Mouse (Mus musculus): ENCODE results near the gene Sec62.

Sec62 gene

DNA sequence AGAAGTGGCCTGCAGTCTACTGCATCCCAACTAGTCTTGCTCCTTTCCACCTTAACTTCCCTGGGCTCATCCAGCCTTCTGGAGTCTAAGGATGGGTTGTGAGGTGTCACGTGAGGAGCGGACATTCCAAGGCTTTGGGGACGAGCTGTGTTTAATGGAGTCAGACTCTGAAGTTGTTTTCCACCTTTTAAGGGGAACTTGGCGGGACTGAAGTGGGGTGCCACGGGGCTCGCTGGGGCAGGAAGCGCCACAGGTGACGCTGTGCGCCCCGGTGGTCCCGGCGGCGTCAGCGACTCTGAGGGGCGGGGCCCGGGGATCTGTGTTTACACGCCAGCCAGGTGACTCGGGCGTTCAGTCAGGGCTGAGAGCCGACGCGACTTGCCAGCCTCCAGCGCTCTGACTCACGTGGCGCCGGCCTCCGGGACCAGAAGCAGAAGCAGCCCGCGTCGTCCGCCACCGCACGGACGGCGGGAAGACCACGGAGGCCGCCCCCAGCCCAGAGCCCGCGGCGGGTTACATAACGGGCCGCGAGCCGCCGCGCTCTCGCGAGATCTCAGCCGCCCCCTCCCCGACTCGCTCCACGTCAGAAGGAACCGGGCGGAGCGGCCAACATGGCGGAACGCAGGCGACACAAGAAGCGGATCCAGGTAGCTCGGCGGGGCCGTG is at the start of gene Sec62:
Gene Sec62 (plus strand): TSS at position 139 of the 666 bp plus-strand sequence.
- peak; percentile 96 for DNase-seq

DNA sequence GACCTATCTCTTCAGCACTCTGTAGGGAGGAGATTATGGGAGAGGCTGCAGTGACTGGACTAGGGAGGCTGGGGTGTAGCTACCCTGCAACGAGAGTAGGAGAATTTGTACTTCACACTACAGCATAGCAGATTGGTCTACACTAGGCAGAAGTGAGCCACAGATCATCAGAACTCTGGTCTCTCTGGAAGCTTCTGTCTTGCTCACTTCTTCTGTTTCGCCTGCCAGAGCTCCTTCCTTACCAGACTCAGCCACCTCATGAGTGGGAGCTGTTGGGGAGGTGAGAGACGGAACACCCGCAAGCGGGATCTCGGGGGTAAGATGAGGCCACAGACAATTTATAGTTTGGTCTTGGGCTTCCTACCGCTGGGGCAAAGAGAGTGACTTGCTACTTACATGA is 49.8 kb upstream of the Sec62 start:
- DNase-seq, result no peak

DNA sequence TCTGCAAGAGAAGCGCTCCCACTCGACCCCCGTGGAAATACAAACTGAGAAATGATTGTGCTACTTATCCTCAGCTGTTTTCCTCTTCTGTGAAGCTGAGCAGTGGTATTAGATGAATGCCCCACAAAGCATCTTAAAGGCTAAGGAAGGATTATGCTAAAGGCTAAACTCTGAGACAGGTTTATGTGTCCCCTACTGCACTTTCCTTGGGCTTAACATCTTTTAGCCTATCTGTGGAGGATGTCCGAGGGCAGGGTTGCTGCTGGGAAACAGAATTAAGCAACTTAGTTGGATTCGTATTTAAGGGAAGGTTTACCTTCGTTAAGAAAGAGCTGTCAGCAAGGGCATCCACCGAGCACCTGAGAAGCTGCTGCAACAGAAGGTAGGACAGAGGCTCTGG is 46.7 kb upstream of the Sec62 start, which contains the start of gene Samd7:
Gene Samd7 (plus strand): TSS at position 288 of the 400 bp plus-strand sequence.
- DNase-seq, result no peak

DNA sequence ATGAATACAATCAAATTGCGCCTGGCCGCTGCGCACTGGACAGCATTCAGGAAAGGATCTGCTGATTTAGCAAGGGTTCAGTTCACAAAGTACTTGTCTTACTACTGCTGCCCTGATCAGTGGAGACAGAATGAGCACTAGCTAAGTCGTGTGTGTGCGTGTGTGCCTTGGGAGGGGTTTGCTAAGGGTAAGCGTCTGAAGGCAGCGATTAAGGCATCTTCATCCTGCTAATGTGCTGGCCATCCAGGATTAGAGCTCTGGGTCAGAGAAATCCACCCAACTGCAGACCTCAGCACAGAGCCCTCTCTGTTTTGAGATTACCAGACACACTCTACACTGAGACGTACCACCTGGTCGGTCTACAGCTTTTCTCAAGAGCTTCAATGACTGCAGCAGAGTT is 44.4 kb upstream of the Sec62 start:
- DNase-seq, result no peak

DNA sequence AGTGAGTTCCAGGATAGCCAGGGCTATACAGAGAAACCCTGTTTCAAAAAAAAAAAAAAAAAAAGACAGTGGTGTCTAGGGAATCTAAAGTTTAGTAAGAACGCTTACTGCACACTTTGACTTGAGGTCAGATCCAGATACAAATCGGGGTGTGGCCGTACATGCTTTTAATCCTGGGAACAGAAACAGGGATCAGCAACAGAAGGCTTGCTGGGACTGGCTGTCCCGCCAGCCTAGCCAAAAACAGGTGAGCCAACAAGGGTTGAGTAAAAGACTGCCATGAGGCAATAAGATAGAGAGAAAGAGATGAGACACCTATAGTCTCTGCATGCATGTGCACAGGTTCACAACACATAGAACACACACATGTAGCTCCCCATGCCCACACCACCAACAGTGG is 38.0 kb upstream of the Sec62 start:
- no peak for DNase-seq

GRCm38 (mm10) chr3:30764877-30765276 is 27.8 kb upstream of the Sec62 start:
- no peak for DNase-seq

- no peak for DNase-seq
Observed at GRCm38 (mm10) chr3:30765311-30766027, 27.2 kb upstream of the Sec62 start.

- DNase-seq, result peak; percentile 86
Observed at GRCm38 (mm10) chr3:30766177-30766576, 26.5 kb upstream of the Sec62 start.

DNA sequence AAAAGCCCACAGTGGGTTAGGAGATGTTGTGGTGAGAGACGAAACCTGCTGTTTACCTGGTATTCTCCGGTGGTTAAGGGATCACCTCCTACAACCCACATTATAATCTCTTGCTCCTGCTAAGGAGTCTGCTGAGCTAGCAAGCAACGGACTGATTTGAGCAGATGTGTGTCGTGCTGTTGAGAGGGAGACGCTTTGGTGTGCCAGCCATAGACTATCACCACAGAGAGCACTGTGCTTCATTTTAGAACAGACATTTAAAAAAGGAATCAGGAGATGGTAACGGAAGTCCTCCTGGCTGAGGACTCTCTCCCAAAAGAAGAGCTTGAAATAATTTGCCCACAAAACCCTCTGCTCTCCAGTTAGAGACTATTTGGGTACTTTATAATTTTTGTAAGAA is 25.4 kb upstream of the Sec62 start:
- DNase-seq, result no peak

- no peak for DNase-seq
Observed at GRCm38 (mm10) chr3:30769755-30770515, 22.7 kb upstream of the Sec62 start.

DNA sequence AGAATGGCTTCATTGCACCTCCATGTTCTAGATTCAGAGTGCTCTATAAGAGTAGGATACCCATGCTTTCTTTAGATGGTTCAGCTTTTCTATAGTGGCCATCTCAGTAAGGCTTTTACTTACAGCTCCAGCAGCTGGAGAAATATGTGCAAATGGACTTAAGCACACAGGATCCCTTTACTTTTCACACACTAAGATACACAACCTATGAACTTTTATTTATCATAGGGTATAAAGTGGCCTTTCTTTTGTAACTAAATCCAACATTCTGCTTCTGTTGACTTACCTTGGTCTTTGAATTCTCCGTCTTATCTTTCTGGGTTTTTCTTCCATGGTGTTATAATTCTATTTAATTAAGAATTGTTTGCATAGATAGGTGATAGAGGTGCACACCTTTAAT is 21.1 kb upstream of the Sec62 start:
- no peak for DNase-seq

GRCm38 (mm10) chr3:30772631-30773030 is 20.0 kb upstream of the Sec62 start:
- peak; percentile 51 for DNase-seq

- no peak for DNase-seq
Observed at GRCm38 (mm10) chr3:30774677-30775076, 18.0 kb upstream of the Sec62 start.

- DNase-seq, result no peak
Observed at GRCm38 (mm10) chr3:30777984-30778383, 14.7 kb upstream of the Sec62 start.

DNA sequence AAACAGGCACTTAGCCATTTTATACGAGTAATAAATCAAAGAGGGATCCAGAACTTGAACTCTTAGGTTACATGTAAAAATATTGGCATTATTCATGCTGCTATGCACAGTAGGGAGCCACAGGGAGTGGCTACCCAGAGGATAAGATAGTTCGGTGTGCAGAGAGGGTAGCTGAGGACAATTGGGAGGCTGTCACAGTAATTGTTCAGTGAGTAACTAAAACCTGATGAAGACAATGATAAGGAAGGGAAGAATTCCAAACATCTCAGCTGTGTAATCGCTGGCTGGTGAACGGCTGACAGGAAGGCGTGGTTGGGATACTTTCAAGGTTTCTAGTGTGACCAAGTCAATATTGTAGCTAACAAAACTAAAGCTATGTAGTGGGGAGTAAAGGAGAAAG is 4.1 kb upstream of the Sec62 start:
- no peak for DNase-seq

- peak; percentile 52 for DNase-seq
Observed at GRCm38 (mm10) chr3:30793403-30794221, 937 bp downstream of the Sec62 start.

GRCm38 (mm10) chr3:30802171-30802570 is 9.5 kb downstream of the Sec62 start:
- DNase-seq, result no peak

GRCm38 (mm10) chr3:30812881-30813280 is 20.2 kb downstream of the Sec62 start:
- no peak for DNase-seq

GRCm38 (mm10) chr3:30818630-30819125 is 26.0 kb downstream of the Sec62 start:
- DNase-seq, result no peak

- no peak for DNase-seq
Observed at GRCm38 (mm10) chr3:30822163-30822562, 29.5 kb downstream of the Sec62 start.

DNA sequence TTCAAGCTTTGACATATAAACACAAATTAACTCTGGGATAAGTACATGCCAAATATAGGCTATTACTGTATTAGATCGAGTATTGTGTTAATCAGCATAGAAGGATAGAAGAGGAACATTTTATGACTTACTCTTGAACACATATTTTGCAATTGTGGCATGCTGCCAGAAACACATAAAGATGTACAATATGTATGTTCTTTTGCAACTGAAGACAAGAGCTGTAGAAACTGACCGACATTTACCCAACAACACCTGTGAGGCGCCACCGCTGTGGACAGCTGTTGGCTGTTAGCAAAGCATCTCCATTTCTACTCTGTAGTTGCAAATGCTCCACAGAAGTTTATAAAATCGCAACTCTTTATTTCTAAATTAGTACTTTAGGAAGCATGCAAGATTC is 33.4 kb downstream of the Sec62 start:
- no peak for DNase-seq

DNA sequence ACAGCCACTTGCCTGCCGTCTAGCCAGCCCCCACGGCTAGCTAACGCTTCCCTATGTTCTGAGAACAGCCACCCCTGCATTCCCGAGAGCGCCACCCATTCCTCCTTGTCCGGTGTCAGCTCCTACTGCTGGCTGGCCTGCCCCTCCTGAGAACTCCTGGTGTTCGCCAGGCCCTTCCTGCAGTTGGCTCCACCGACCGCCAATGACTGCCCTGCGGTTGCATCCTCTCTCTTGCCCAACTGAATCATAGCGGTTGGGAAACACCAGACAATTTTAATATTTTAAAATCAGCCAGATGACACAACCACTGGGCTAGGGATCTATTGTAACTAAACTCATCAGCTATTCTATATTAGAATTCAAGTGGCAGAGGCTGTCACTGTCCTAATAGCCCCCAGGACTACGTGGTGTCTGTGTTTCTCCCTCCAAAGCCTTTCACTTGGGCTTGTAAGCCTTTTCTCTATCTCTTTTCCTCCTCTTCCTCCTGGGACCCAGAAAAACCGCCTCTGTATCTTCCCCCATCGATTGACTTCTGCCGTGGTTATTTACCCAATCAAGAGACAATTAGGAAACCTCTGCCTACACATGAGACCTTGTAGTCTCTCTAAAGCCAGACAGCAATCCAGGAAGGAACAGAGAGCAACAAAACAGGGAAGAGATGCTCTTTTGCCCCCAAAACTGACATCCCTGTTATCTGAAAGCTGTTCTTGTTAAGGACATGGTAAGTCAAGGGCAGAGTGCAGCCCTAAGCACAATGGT is 39.4 kb downstream of the Sec62 start:
- DNase-seq, result no peak

All from kidney, postnatal 14 days (tissue).